Mouse (Mus musculus) small intestine, adult 2 months (tissue): ENCODE results near the gene Tuft1.

Experiments
- CTCF ChIP-seq: fragments of 200-500 bp; IDR thresholded peaks from 2 replicates; pipeline ENCODE4 v1.5.1; 2012; ENCODE audit warnings: low read depth, mild to moderate bottlenecking, control low read depth, inconsistent platforms, low read length, moderate library complexity, mixed read lengths; ENCODE audit not compliant: insufficient replicate concordance, insufficient read length; ENCODE audit errors: extremely low read depth
- POLR2A ChIP-seq: fragments of 200-500 bp; IDR thresholded peaks from 2 replicates; pipeline ENCODE4 v1.6.1; 2012; ENCODE audit warnings: low read depth, mild to moderate bottlenecking, control low read depth, inconsistent platforms, low read length, moderate library complexity

DNA sequence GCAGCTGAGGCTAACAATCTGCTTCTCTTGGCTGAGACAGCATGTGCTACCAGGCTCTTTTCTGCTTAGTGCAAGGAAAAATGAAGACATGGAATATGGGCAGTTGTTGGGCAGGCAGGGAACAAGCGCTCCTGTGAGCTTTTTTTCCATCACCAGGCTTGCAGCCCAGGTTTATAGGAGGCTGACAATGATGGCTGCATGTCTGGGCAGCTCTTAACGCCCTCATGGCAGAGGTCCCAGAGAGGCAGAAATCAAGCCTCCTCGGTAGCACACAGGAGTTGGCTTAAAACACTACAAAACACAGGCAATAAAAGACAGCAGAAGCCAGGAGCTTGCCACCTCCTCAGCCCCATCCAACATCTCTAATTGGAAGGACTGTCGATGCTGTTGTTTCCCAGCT lies 47.3 kb downstream of the Tuft1 start:
- TF ChIP-seq CTCF (no peak), POLR2A (no peak)
